In the genomic region with DNA sequence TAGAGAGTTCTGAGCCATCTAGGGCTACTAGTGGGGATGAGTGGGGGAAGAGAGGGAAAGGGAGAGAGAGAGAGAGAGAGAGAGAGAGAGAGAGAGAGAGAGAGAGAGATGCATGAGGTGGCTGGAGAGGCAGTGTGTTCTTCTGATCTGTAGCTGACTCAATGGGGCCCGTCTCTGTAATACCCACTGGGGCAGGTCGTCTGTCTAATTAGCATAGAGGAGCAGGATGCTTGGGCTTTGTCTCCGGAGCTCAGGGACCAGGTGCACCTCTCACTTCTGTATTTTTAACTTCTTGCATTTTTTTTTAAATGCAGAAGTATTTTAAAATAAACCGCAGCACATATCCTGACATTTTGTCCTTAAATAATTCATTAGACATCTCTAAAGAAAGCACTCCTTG, we compare ENCODE assay signal across 25 mouse cellular contexts. TPM values are rescaled to one million over a fixed set of nuclear protein-coding genes. Genes with fewer than 3 reads are reported as not detected.
A peak's percentile ranks its signal among the peaks of the same experiment; 100 is the strongest.
DNase-seq lines count a peak whose midpoint lies in the region; ATAC-seq and TF ChIP-seq lines count a peak whose summit lies in the region.
"Had no signal": no experiment of that assay in that cellular context is flagged by ENCODE, and none has a peak within 500 bp of the region (broad histone marks: within the 10 kb centered on the region; RNA-seq: fewer than 3 reads in every experiment).

No protein-coding gene starts in this region.

- H3K9ac ChIP-seq in CH12.LX (ENCODE audit: insufficient read depth, low read depth) = 0 out of 2 replicates have a peak overlapping the region, but pooled peaks have one; percentile 40
- H3K9ac ChIP-seq in forebrain, embryonic 13.5 days = no peak overlapping the region
- H3K9ac ChIP-seq in hindbrain, embryonic 11.5 days (ENCODE audit: low read depth, low read length) = no peak overlapping the region
- H3K9ac ChIP-seq: heart, embryonic 13.5 days; hindbrain, embryonic 13.5 days had no signal

- no peak overlapping the region for H3K4me3 ChIP-seq in spleen, adult 2 months (ENCODE audit: extremely low read depth, insufficient read depth, insufficient read length)
- peak overlapping the region in 2 of 3 experiments; percentile 22 to 32 for H3K4me3 ChIP-seq in CH12.LX (replicated peaks in 1 of 3; ENCODE audit: low read depth in 2 of 3, low read length in 2 of 3, poor library complexity in 1 of 3)
- H3K4me3 ChIP-seq in forebrain, embryonic 13.5 days = no peak overlapping the region
- H3K4me3 ChIP-seq in hindbrain, embryonic 11.5 days (ENCODE audit: low read depth, low read length) = no peak overlapping the region
- H3K4me3 ChIP-seq: embryonic facial prominence, embryonic 10.5 days; heart, embryonic 13.5 days; hindbrain, embryonic 13.5 days had no signal

- H3K27ac ChIP-seq in spleen, adult 2 months (ENCODE audit: insufficient read depth, low read length) = peak overlapping the region; percentile 91
- peak overlapping the region; percentile 99 for H3K27ac ChIP-seq in CH12.LX (ENCODE audit: insufficient read depth, low read depth)
- H3K27ac ChIP-seq in forebrain, embryonic 13.5 days = no peak overlapping the region
- no peak overlapping the region for H3K27ac ChIP-seq in hindbrain, embryonic 11.5 days (ENCODE audit: low read depth, low read length)
- H3K27ac ChIP-seq: embryonic facial prominence, embryonic 10.5 days; heart, embryonic 13.5 days; hindbrain, embryonic 13.5 days; hindbrain, postnatal 0 days had no signal

- TF ChIP-seq EP300 in CH12.LX (IDR thresholded peaks at IDR 0.05; ENCODE audit: low read length) = peak; percentile 98

- peak; percentile 41 to 64 for DNase-seq in spleen, adult 2 months (ENCODE audit: low read depth in 1 of 2, low spot score in 2 of 2)
- no peak for DNase-seq in spleen, adult 12 weeks (ENCODE audit: low spot score)
- DNase-seq in CH12.LX (ENCODE audit: extremely low read depth) = peak; percentile 95
- DNase-seq in splenic B cell, adult 2 months (ENCODE audit: low read depth, low spot score) = peak; percentile 86
- no peak for DNase-seq in hindbrain, embryonic 11.5 days (ENCODE audit: low spot score)
- DNase-seq: cerebellum, adult 18-20 months; cerebellum, adult 9-11 months; cerebellum, postnatal 36 days; gastrocnemius, postnatal 10 days; heart, postnatal 36 days had no signal

- peaks cover 4% of the 10 kb centered on the region for H3K9me3 ChIP-seq in CH12.LX (replicated peaks; ENCODE audit: low read length)
- H3K9me3 ChIP-seq in forebrain, embryonic 13.5 days (replicated peaks) = no peaks in the 10 kb centered on the region
- no peaks in the 10 kb centered on the region for H3K9me3 ChIP-seq in hindbrain, embryonic 11.5 days (ENCODE audit: control insufficient read depth, low read length)
- H3K9me3 ChIP-seq: embryonic facial prominence, embryonic 10.5 days; heart, embryonic 13.5 days; hindbrain, embryonic 13.5 days had no signal

- WGBS in spleen, adult 2 months = 9% methylated on average over 4 of the region's 4 CpGs
- WGBS in forebrain, embryonic 13.5 days = 51% methylated on average over 4 of the region's 4 CpGs
- WGBS in hindbrain, embryonic 11.5 days = 50% methylated on average over 4 of the region's 4 CpGs

- H3K79me2 ChIP-seq in CH12.LX (replicated peaks; ENCODE audit: control insufficient read depth, extremely low read depth, insufficient read depth, poor library complexity, severe bottlenecking) = no peaks in the 10 kb centered on the region

- in situ Hi-C loops in CH12.LX (cut with MboI; ENCODE audit: low pct_ligation_motif_present, low pct_unique_long_range_greater_than_20kb, low sequenced_read_pairs) = loop anchor here (25.0 kb wide), 1 partner anchor 180 kb away; a partner anchor contains a TSS

- no peak; the same call in 1 of the 2 replicates for TF ChIP-seq RAD21 in CH12.LX (IDR thresholded peaks at IDR 0.05; ENCODE audit: low read depth, low read length)

- no peaks in the 10 kb centered on the region for H3K36me3 ChIP-seq in spleen, adult 2 months (ENCODE audit: control insufficient read depth, insufficient read depth, low read length)
- no peaks in the 10 kb centered on the region for H3K36me3 ChIP-seq in CH12.LX (replicated peaks in 1 of 2; ENCODE audit: control insufficient read depth in 1 of 2, insufficient read depth in 1 of 2, low read length in 1 of 2)
- H3K36me3 ChIP-seq in splenic B cell, adult 2 months (ENCODE audit: control insufficient read depth, insufficient read depth, low read length, poor library complexity, severe bottlenecking) = no peaks in the 10 kb centered on the region
- no peaks in the 10 kb centered on the region for H3K36me3 ChIP-seq in forebrain, embryonic 13.5 days (ENCODE audit: poor library complexity, severe bottlenecking)
- H3K36me3 ChIP-seq in hindbrain, embryonic 11.5 days (ENCODE audit: control insufficient read depth, insufficient read depth, low read length) = no peaks in the 10 kb centered on the region
- H3K36me3 ChIP-seq: embryonic facial prominence, embryonic 10.5 days; heart, embryonic 13.5 days; hindbrain, embryonic 13.5 days had no signal

- TF ChIP-seq CTCF in spleen, adult 2 months (IDR thresholded peaks at IDR 0.05; ENCODE audit: extremely low read depth, insufficient read depth, insufficient read length, insufficient replicate concordance) = no peak
- no peak for TF ChIP-seq CTCF in CH12.LX (conservative IDR thresholded peaks at IDR 0.05 in 1 of 2, IDR thresholded peaks at IDR 0.05 in 1 of 2; ENCODE audit: low read depth in 2 of 2, low read length in 2 of 2)

- H3K4me1 ChIP-seq in spleen, adult 2 months (ENCODE audit: control insufficient read depth, insufficient read depth, insufficient read length) = peaks cover 23% of the 10 kb centered on the region; the same call in 1 of the 2 replicates
- H3K4me1 ChIP-seq in CH12.LX (ENCODE audit: control insufficient read depth in 1 of 2, insufficient read depth in 2 of 2) = peaks cover 24 to 50% of the 10 kb centered on the region in 2 experiments
- H3K4me1 ChIP-seq in forebrain, embryonic 13.5 days = no peaks in the 10 kb centered on the region
- no peaks in the 10 kb centered on the region for H3K4me1 ChIP-seq in hindbrain, embryonic 11.5 days (replicated peaks; ENCODE audit: control insufficient read depth, insufficient read depth, low read length)
- H3K4me1 ChIP-seq: heart, embryonic 13.5 days; hindbrain, embryonic 13.5 days had no signal

- dilution Hi-C loops in CH12.LX (cut with MboI; ENCODE audit: extremely low pct_ligation_motif_present, extremely low pct_unique_long_range_greater_than_20kb, low sequenced_read_pairs) = no loop called here

- peak overlapping the region; percentile 48 for H3K4me2 ChIP-seq in CH12.LX (ENCODE audit: insufficient read depth, low read depth, poor library complexity, severe bottlenecking)
- H3K4me2 ChIP-seq in forebrain, embryonic 13.5 days = no peak overlapping the region
- no peak overlapping the region for H3K4me2 ChIP-seq in hindbrain, embryonic 11.5 days (replicated peaks; ENCODE audit: low read depth, low read length)
- H3K4me2 ChIP-seq: heart, embryonic 13.5 days; hindbrain, embryonic 13.5 days had no signal

- ATAC-seq in hematopoietic stem cell, adult 5-6 weeks (replicated peaks in 1 of 2; ENCODE audit: insufficient read depth in 1 of 2, low FRiP score in 2 of 2, low TSS enrichment in 1 of 2, low read depth in 1 of 2, poor library complexity in 2 of 2, severe bottlenecking in 2 of 2) = peak; percentile 40 to 49; a peak in 1 of 4 replicates
- no peak for ATAC-seq in forebrain, embryonic 13.5 days
- ATAC-seq in hindbrain, embryonic 11.5 days (ENCODE audit: low FRiP score) = no peak
- ATAC-seq: CD4-positive, CD25-positive, alpha-beta regulatory T cell, adult 4 months; forebrain, embryonic 14.5 days had no signal

- no peaks in the 10 kb centered on the region for H3K27me3 ChIP-seq in spleen, adult 2 months (ENCODE audit: control insufficient read depth, insufficient read depth, low read length)
- no peaks in the 10 kb centered on the region for H3K27me3 ChIP-seq in CH12.LX (replicated peaks)
- H3K27me3 ChIP-seq in splenic B cell, adult 2 months (ENCODE audit: control insufficient read depth, insufficient read depth, low read length, poor library complexity, severe bottlenecking) = no peaks in the 10 kb centered on the region
- peaks cover 4% of the 10 kb centered on the region; the same call in 1 of the 2 replicates for H3K27me3 ChIP-seq in forebrain, embryonic 13.5 days
- H3K27me3 ChIP-seq in hindbrain, embryonic 11.5 days (ENCODE audit: control insufficient read depth, insufficient read depth, low read length) = no peaks in the 10 kb centered on the region
- H3K27me3 ChIP-seq: hindbrain, embryonic 13.5 days had no signal

- no peak for TF ChIP-seq POLR2A in spleen, adult 2 months (IDR thresholded peaks at IDR 0.05; ENCODE audit: low read depth, low read length)
- peak; percentile 56; the same call in 1 of the 2 replicates for TF ChIP-seq POLR2A in CH12.LX (IDR thresholded peaks at IDR 0.05; ENCODE audit: low read depth, low read length)

TF ChIP-seq in CH12.LX, 34 proteins besides CTCF, POLR2A, EP300 and RAD21 (continues in another document):
- TF ChIP-seq ZC3H11A (IDR thresholded peaks at IDR 0.05; ENCODE audit: low read depth, low read length) (no peak), SMC3 (IDR thresholded peaks at IDR 0.05; ENCODE audit: low read depth, low read length) (peak; percentile 12; the same call in 1 of the 2 replicates)

RNA-seq across cellular contexts. Expression of a gene that starts 18.2 kb away (rescaled TPM):
- polyA plus RNA-seq in spleen, adult 2 months (2012; rRNA removed) = not detected in 2 replicates
- not detected in 2 replicates for total RNA-seq in CH12.LX (2012; rRNA removed)
- total RNA-seq in CH12.LX (2014; rRNA removed) = not detected in 2 replicates
- polyA plus RNA-seq in CH12.LX (2012; ENCODE audit: insufficient read length, low read depth) = not detected in 2 replicates
- not detected in 2 replicates for total RNA-seq in hematopoietic stem cell, adult 5-6 weeks (2017)
- not detected in 2 replicates for polyA plus RNA-seq in forebrain, embryonic 13.5 days (2015; fragmentation: Nextera tagmentation; extraction: Ambion mirVana)
- polyA plus RNA-seq in hindbrain, embryonic 11.5 days (2014; fragmentation: Nextera tagmentation; extraction: Ambion mirVana) = not detected in 2 replicates
- total RNA-seq: adrenal gland, adult 18-20 months; adrenal gland, postnatal 14 days; gastrocnemius, postnatal 10 days; gastrocnemius, postnatal 4 days; heart, postnatal 36 days; hindbrain, postnatal 0 days; MEL had no signal
- polyA plus RNA-seq: CD4-positive, CD25-positive, alpha-beta regulatory T cell, adult 4 months; embryonic facial prominence, embryonic 10.5 days; embryonic facial prominence, embryonic 14.5 days; forebrain, embryonic 14.5 days; heart, embryonic 13.5 days; heart, postnatal 0 days; hindbrain, postnatal 0 days; intestine, embryonic 14.5 days had no signal

RNA-seq across cellular contexts. Expression of a gene that starts 38.7 kb away (rescaled TPM):
- 0.18 and 0.35 TPM in 2 replicates for polyA plus RNA-seq in spleen, adult 2 months (2012; rRNA removed)
- not detected in 2 replicates for total RNA-seq in CH12.LX (2012; rRNA removed)
- total RNA-seq in CH12.LX (2014; rRNA removed) = not detected in 2 replicates
- not detected in 2 replicates for polyA plus RNA-seq in CH12.LX (2012; ENCODE audit: insufficient read length, low read depth)
- total RNA-seq in hematopoietic stem cell, adult 5-6 weeks (2017) = 2.9 and 4.4 TPM in 2 replicates
- not detected in 2 replicates for polyA plus RNA-seq in forebrain, embryonic 13.5 days (2015; fragmentation: Nextera tagmentation; extraction: Ambion mirVana)
- polyA plus RNA-seq in hindbrain, embryonic 11.5 days (2014; fragmentation: Nextera tagmentation; extraction: Ambion mirVana) = not detected in 2 replicates
- total RNA-seq: adrenal gland, adult 18-20 months; adrenal gland, postnatal 14 days; gastrocnemius, postnatal 10 days; hindbrain, postnatal 0 days; MEL had no signal
- polyA plus RNA-seq: CD4-positive, CD25-positive, alpha-beta regulatory T cell, adult 4 months; embryonic facial prominence, embryonic 10.5 days; embryonic facial prominence, embryonic 14.5 days; forebrain, embryonic 14.5 days; heart, embryonic 13.5 days; hindbrain, embryonic 13.5 days; hindbrain, postnatal 0 days; intestine, embryonic 14.5 days had no signal

RNA-seq across cellular contexts. Expression of a gene that starts 59.7 kb away (rescaled TPM):
- 1.5 and 2.8 TPM in 2 replicates for polyA plus RNA-seq in spleen, adult 2 months (2012; rRNA removed)
- total RNA-seq in CH12.LX (2012; rRNA removed) (not detected in 2 replicates), CH12.LX (2014; rRNA removed) (0.15 and 0.20 TPM in 2 replicates)
- polyA plus RNA-seq in CH12.LX (2012; ENCODE audit: insufficient read length, low read depth) = 0.60 and 0.68 TPM in 2 replicates
- 1.0 and 9.2 TPM in 2 replicates for total RNA-seq in hematopoietic stem cell, adult 5-6 weeks (2017)
- not detected in 2 replicates for polyA plus RNA-seq in forebrain, embryonic 13.5 days (2015; fragmentation: Nextera tagmentation; extraction: Ambion mirVana)
- not detected in 2 replicates for polyA plus RNA-seq in hindbrain, embryonic 11.5 days (2014; fragmentation: Nextera tagmentation; extraction: Ambion mirVana)
- total RNA-seq: adrenal gland, postnatal 14 days; heart, postnatal 36 days; hindbrain, postnatal 0 days; MEL had no signal
- polyA plus RNA-seq: CD4-positive, CD25-positive, alpha-beta regulatory T cell, adult 4 months; embryonic facial prominence, embryonic 10.5 days; forebrain, embryonic 14.5 days; hindbrain, embryonic 13.5 days; hindbrain, postnatal 0 days had no signal

Comparison
In these comparisons a context has a peak if more than half of its experiments do, and no peak if none do; other contexts are left out.
1. DNase-seq: peak in spleen, adult 2 months (2 of 2), CH12.LX (single experiment) and splenic B cell, adult 2 months (single experiment); none in spleen, adult 12 weeks (single experiment) and hindbrain, embryonic 11.5 days (single experiment).
2. H3K27ac ChIP-seq: peak in spleen, adult 2 months (single experiment) and CH12.LX (single experiment); none in forebrain, embryonic 13.5 days (single experiment) and hindbrain, embryonic 11.5 days (single experiment).
3. H3K4me3 ChIP-seq: peak in CH12.LX (2 of 3); none in spleen, adult 2 months (single experiment), forebrain, embryonic 13.5 days (single experiment) and hindbrain, embryonic 11.5 days (single experiment).
4. ATAC-seq: peak in hematopoietic stem cell, adult 5-6 weeks (2 of 2); none in forebrain, embryonic 13.5 days (single experiment) and hindbrain, embryonic 11.5 days (single experiment).